Mouse (Mus musculus): ENCODE results near the gene Zfp366.

Zfp366 gene

DNA sequence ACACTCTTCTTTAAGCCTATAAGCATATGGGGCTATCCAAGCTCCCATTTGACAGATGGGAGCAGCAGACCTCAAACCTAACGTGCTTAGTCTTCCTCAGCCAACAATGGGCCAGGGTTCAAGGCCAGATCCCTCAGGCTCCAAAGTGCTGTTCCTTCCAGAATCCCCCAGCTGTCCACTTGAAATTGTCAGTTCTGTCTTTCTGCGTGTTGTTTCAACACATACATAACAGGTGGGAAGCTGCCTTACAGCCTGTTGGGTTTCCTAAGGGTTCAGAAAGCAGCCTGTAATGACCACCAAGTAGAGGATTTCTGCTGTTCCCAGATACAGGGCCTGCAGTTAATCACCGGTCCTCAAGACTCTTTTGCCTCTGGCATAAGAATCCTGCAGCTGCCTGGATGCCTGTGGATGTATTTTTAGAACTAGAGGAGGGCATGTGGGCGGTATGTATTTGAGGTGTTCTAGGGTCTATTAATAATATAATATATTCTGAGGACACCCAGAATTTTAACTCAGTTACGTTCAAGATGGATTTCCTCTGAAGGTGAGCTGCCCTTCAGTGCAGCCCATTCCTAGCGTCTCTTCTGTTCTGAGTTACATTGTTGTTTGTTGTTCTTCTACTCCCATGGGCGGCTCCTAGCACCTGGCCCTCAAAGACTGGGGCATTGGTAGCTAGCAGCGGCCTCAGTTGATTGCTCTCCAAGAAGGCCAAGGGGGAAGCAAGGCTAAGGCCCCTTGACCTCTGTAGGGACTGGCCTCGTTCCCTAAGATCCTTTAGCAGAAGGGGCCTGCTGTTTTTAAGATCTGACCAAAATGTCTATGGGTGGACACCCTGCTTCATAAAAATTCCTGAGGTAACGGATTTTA lies 41.0 kb downstream of the Zfp366 start:
- no peak for DNase-seq (ENCODE audit: extremely low read depth, insufficient read length, low spot score)

DNA sequence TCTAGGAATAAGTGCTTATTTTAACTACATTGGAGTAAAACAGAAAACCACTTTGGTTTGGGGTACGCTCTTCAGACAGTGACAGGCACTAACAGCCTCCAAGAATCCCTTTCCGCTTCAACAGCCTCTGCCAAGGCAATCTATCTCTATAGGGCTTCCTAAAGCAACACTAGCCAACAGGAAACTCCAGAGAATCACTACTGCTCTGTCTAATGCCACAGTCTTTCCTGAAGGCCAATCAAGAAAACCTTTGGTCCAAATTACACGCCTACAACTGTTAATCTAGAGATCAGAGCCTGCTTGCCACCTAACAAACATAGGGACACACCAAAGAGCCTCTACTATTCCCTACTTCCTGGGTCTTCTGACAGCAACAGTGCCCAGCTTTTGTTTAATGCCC lies 42.2 kb downstream of the Zfp366 start:
- DNase-seq (ENCODE audit: extremely low read depth, insufficient read length, low spot score), result no peak

DNA sequence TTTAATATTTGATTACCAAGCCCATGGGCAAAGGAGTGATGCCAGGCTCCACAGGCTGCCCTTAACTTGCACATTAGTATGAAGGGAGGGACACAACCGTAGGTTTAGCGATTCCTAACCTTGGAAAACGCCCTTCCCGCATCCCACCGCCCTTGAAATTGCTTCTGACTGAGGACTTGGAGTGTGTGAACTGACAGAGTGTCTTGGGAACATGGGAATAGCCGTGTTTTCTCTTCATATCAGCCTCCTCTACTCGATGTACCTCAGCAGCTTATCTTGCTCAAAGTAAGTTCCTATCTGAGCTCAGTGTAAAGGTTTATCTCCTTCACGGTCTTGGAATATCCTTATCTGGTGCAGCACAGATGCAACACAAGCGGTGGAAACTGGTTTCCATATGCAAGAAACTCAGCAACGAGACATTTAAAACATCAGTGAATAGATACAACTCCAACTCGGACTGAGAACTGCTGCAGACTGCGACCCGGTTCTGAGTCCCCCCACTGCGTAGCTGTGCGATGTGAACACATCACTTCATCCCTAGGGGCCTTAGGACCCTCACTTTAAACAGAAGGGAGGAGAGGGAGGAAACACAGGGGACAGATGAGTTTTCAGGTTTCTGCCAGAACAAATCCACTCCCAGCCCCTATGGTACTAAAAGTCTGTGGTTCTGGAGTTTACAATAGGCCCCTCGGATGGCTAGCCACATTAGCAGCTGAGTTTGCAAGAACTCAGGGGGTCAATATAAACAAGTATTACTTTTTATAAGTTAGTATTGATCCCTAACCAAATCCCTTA lies 43.0 kb downstream of the Zfp366 start:
- no peak for DNase-seq (ENCODE audit: extremely low read depth, insufficient read length, low spot score)

DNA sequence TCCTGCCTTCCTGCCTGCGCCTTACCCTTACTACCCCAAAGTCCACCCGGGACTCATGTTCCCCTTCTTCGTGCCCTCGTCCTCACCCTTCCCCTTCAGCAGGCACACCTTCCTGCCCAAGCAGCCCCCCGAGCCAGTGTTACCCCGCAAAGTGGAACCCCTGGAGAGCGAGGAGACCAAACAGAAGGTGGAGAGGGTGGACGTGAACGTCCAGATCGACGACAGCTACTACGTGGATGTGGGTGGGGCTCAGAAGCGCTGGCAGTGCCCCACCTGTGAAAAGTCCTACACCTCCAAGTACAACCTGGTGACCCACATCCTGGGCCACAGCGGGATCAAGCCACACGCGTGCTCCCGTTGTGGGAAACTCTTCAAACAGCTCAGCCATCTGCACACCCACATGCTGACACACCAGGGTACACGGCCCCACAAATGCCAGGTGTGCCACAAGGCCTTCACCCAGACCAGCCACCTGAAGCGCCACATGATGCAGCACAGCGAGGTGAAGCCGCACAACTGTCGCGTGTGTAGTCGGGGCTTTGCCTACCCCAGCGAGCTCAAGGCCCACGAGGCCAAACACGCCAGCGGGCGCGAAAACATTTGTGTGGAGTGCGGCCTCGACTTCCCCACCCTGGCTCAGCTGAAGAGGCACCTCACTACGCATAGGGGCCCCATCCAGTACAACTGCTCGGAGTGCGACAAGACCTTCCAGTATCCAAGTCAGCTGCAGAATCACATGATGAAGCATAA lies 44.4 kb downstream of the Zfp366 start:
- no peak for DNase-seq (ENCODE audit: extremely low read depth, insufficient read length, low spot score)

DNA sequence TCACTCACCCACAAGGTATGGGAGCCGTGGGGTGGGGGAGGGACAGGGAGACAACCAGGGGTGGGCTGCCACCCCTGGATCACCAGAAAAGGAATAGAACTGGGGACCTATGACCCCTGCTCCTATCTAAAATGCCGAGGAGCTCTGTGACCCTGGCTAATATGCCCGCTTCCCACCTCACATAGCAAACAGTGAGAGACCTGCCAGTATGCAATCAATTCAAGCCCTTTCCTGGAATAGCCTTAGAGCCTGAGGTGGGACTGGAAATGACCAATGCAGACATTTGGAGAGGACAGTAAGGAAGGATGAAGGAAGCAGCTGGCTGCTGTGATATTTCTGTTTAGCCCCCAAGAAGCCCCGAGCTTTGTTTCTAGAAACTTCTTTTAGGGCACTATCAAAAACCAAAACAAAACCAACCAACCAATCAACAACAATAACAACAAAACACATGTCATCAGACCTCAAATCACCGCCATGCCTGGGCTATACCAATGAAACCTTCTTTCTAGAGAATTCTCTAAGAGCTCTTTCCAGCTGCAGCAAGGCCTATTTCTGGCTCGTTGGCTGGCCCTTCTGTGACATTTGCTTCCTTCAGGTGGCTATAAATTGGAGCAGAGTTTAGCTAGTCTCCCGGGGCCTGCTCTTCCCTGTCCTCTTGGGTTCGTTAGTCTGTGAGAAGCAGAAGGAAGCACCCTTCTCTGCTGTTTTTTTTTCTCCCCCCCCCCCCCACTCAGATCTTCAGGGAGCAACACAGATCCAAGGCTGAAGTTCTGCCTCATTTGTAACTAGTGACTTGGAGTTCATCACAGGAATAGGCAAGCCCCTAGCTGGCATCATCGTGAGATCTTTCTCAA lies 45.2 kb downstream of the Zfp366 start:
- no peak for DNase-seq (ENCODE audit: extremely low read depth, insufficient read length, low spot score)

DNA sequence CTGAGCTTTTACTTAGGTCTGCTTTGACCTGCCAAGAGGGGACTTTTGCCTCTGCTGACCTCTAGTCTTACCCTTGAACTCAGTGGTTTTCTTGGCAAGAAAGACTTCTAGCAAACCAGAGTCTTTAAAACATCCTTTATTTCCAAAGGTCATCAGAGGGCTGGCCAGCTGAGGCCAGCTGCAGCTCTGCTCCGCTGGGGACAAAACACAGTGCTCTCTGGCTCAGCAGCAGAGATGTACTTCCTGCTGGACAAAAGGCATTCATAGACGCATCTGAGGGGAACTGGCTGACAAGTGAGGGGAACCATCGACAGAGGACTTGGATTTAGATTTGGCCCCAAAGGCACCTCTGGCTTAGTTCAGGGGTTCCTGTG lies 45.9 kb downstream of the Zfp366 start:
- no peak for DNase-seq (ENCODE audit: extremely low read depth, insufficient read length, low spot score)

DNA sequence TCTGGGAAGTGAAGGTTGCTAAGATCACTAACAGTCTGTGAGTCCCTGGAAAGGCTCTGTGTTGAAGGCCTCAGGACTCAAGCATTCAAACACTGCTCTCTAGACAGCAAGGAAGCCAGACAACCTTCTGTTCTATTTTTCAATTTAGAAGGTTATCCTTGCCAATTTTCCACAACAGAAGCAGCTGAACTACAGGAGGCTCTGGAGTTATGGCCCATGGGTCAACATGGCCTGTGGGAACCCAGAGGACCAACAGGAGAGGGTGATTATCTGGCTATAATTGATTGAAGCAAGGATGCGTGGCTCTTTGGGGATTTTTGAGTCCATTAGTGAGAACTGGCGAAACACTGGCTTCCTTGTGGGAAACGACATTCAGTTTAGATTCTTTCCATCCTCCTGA lies 48.7 kb downstream of the Zfp366 start:
- no peak for DNase-seq (ENCODE audit: extremely low read depth, insufficient read length, low spot score)

DNA sequence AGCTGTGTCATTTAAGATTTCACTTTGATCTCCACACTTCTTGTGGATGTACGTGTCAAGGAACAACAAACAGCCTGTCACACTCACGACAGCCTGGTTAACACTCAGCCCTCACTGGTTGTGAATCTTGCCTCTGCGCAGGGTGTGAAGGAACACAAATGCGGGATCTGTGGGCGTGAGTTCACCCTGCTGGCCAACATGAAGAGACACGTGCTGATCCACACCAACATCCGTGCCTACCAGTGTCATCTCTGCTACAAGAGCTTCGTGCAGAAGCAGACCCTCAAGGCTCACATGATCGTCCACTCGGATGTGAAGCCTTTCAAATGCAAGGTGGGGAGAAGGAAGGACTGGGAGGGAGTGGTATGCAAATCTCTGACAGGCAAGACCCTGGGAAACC lies 49.3 kb downstream of the Zfp366 start:
- no peak for DNase-seq (ENCODE audit: extremely low read depth, insufficient read length, low spot score)

DNA sequence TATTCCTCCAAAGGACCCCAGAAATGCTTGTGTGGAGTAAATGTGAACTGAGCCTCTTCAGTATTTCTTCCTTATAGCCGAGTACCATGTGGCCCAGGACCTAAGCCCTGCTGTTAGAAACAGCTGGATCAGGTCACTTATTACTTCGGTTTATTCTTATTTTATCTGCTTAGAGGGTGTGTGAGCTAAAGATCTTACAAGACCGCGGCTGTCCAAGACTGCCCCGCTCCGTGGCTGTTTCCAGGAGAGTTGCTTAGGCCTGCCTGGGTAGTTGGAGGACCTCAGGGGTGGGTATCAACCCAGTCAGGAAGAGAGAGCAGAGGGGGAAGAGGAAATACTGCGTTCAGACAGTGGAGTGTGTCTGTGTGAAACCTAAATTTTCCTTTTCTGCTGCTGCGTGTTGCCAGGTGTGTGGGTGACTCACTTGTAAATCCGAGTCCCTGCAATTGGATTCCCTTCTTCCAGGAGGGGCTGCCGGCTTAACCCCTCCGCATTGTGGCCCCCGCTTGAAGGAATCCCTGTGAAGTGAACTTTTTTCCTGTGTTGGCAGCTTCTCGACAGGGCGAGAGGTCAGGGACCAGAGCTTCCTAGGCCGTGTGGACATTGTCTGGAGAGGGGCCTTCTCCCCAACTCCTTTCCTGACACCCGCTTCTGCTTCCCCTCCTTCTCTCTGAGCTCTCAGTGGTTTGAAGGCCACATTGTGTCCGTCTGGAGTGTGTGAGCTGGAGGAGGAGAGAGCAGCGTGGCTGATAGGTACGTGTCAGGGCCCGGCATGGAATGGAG lies 51.0 kb downstream of the Zfp366 start:
- DNase-seq (ENCODE audit: extremely low read depth, insufficient read length, low spot score), result no peak

DNA sequence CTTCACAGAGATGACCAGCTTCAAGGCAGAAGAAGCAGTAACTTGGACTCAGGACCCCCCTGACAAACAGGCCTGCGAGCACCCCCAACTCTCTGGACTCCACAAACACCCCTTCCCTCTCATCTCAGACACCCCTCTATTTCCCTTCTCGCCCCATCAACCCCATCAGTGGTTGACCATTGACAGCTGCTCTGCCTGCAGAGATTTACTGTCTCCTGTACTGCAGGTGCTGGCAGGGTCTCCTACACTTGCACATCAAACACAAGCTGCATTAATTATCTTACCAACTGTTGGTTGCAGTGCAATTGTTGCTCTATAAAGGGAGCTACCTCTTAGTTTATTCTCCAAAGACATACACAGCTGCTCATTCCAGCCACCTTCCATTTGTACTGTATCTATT lies 51.6 kb downstream of the Zfp366 start:
- DNase-seq (ENCODE audit: extremely low read depth, insufficient read length, low spot score), result no peak

DNA sequence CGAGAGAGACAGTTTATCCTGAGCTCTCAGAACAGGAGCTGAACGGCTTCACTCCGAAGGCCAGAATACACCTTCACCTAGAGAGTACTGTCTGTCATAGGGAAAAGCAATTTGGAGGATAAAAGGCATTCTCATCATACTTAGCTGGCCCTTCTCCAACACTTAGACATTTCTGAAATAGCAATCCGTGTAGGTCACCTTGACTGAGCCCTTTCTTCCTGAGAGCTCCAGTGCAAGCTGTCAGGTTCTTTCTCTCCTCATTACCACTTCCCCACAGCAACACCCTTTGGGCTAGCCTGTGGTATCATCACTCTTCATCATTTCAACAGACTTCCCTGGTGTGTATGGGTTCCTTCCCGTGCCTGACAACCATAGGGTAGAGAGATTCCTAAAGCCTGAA lies 52.5 kb downstream of the Zfp366 start:
- no peak for DNase-seq (ENCODE audit: extremely low read depth, insufficient read length, low spot score)

DNA sequence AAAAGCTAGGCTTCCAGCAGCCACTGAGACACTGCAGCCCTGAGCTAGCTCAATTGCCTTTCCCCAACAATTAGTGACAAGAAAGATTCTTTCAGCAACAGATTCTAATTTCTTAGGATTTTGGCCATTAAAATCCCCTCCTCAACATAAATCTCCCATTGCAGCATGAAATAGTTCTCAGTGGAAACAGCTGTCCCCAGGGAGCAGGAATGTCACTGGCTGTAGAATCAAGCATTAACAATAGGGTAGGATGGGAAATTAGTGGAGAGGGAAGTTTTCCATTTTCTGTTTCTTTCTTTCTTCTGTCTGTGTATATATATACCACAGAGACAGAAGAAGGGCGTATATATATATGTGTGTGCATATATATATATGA lies 53.2 kb downstream of the Zfp366 start:
- DNase-seq (ENCODE audit: extremely low read depth, insufficient read length, low spot score), result no peak

DNA sequence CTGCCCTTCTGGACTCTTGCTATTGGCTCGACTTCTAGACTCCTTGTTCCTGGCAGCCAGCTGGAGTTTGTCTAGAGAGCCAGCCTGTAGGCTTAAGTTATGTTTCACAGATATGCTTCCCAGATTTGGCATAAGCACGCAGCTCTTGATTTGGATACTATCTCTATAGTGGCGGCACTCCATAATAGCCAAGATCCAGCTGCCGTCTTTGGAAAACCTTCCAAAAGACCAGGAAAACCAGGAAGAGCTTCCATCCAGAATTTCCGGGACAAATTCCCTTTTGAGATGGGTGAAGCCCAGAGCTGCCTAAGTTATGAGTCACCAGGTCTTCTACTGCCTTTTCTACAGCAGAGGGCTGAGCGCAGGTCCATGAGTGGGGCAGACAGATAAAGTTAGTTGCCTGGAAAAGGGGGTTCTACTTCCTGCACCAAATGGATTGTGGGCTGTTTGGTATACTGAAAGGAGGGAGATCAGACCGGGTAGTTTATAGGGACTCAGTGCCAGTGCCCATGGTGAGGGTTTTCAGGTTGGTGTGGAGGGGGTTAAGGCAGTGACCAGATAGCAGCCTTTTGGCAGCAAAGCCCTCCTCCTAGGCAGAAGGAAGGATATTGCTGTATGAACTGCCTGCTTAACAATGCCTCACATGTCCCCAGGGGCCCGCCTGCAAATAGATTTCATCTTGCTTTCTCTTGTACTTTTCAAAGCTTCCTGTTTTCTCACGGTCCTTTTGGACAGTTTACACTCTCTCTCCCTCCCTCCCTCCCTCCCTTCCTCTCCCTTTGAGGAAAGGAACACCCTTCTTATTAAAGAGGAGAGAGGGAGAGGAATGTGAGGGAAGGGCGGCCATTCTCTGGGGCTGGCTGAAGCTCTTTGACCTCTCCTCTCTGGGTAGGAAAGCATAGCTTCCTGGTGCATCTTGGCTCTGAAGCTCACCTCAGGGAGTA lies 53.9 kb downstream of the Zfp366 start:
- peak; percentile 57 for DNase-seq (ENCODE audit: extremely low read depth, insufficient read length, low spot score)

DNA sequence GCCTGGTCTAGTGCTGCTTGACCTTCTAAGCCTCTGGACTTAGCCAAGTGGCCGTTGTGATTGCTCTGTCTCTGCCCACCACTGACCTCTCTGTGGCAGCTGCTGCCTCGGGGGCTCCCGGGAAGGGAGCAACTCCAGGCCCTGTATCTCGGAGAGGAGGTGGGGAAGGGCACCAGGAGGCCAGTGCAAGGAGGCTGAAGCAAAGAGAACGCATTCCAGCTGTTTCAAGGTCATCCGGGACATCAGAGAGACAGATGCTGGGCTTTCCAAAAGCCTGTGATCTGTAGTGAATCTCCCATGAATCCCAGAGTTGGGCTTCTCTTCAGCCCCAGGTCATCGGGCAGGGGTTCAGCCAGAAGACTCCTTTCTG lies 54.5 kb downstream of the Zfp366 start:
- DNase-seq (ENCODE audit: extremely low read depth, insufficient read length, low spot score), result peak; percentile 26

DNA sequence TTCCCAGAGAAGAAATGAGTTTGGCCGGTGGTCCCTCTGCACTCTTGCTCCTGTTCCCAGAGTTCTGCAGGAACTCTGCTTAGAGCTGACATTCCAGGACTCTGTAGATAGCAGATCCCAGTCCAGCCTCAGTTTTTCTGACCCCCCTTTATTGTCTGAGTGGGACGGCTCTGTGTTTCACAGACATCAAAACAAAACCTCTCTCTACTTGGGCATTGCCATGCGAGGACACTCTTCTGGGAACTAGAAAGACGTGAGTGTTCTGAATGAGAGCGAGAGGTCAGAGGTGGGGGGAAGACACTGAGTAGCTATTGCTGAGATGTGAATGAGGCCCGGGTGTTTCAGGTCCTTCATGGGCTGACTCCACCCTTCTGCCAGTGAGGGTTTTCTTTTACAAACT lies 55.1 kb downstream of the Zfp366 start:
- DNase-seq (ENCODE audit: extremely low read depth, insufficient read length, low spot score), result no peak

DNA sequence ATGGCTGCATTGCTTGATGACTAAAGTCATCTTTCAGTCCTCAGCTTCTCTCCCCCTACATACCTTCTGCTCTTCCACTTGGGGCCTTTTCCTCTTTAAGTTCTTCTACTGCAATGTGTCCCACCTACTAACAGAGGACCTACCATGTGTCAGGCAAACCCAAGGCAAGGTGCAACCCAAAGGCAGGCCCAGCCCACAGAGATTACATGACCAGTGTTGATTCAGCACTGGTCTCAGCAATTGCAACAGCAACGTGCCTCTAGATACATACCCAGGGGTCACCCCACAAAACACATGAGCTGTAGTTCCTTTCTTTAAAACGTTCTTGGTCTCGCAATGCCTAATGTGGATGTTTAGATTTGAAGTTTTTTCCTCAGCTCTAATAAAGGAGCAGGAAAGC lies 57.4 kb downstream of the Zfp366 start:
- no peak for DNase-seq (ENCODE audit: extremely low read depth, insufficient read length, low spot score)

DNA sequence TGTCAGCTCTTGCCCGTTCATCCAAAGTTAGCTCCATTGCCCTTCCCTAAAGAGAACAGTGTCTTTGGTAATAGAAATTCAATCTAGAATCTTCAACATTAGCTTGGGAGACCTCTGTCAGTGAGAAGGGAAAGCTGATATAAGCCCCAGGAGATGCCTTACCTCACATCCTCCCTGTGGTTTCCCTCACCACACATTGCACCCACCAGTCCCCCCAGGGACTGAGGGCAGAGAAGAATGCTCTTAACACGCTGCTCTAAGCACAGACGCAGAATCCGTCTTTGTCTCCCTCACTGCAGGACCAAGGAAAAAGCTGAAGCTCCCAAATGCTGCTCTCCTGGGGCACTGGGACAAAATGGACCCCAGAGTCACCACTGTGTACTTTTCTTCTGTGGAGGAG lies 58.3 kb downstream of the Zfp366 start:
- peak; percentile 27 for DNase-seq (ENCODE audit: extremely low read depth, insufficient read length, low spot score)

DNA sequence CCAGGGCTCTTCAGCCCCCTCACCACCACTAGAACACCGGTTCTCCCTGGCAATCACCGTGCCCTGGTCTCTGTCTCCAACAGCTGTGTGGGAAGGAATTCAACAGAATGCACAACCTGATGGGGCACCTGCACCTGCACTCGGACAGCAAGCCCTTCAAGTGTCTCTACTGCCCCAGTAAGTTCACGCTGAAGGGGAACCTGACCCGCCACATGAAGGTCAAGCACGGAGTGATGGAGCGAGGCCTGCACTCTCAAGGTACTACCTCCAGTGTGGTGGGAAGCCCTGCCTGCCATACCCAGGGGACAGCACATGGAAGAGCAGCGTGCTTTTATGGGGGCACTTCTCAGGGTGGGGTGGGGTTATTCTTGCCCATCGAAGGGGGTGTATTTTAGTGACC lies 59.2 kb downstream of the Zfp366 start:
- no peak for DNase-seq (ENCODE audit: extremely low read depth, insufficient read length, low spot score)

DNA sequence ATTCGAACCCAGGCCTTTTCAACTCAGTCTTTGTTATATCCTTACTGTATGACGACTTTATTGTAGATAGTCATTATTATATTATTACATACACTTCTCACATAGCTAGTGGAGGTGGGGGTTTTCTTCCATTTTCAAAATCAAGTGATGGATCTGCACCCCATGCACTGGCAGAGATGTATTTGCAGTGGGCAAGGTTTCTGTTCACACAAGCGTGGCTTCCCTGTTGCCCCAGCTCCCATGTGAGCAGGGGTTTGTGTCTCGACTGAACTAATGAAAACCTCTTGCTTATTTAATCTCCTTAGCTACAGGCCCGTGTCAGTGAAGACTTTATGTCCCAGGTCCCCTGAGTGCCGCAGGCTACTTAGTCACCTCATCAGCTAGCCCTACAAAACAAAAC lies 59.8 kb downstream of the Zfp366 start:
- no peak for DNase-seq (ENCODE audit: extremely low read depth, insufficient read length, low spot score)
